Mouse (Mus musculus) heart, embryonic 13.5 days (tissue): ENCODE results near the gene Vars2. TPM values are rescaled to one million over a fixed set of nuclear protein-coding genes. Genes with fewer than 3 reads are reported as not detected.

ENCODE experiments used
- ATAC-seq: fragments of 200-750 bp; cut with Nextera tagmentation; 2 replicates; pipeline ENCODE4 v1.8.0; 2017; ENCODE audit warnings: moderate TSS enrichment; ENCODE audit not compliant: insufficient number of reproducible peaks, low FRiP score, low TSS enrichment; ENCODE audit errors: extremely low read depth
- H3K27ac ChIP-seq: fragments of 300-500 bp; sonication (generic); replicated peaks from 2 replicates; pipeline ENCODE4 v1.5.1; 2015; ENCODE audit warnings: moderate library complexity, mild to moderate bottlenecking, inconsistent platforms
- H3K27me3 ChIP-seq: fragments of 300-500 bp; sonication (generic); replicated peaks from 2 replicates; pipeline ENCODE4 v1.6.1; 2015; ENCODE audit warnings: mild to moderate bottlenecking, inconsistent platforms
- H3K36me3 ChIP-seq: fragments of 300-500 bp; sonication (generic); 2 replicates; pipeline ENCODE4 v1.6.1; 2015; ENCODE audit warnings: mild to moderate bottlenecking, inconsistent platforms
- H3K4me1 ChIP-seq: fragments of 300-500 bp; sonication (generic); 2 replicates; pipeline ENCODE4 v1.6.1; 2015; ENCODE audit warnings: inconsistent platforms
- H3K4me2 ChIP-seq: fragments of 300-500 bp; sonication (generic); 2 replicates; pipeline ENCODE4 v1.6.1; 2015; ENCODE audit warnings: inconsistent platforms, mild to moderate bottlenecking, moderate library complexity
- H3K4me3 ChIP-seq: fragments of 300-500 bp; sonication (generic); 2 replicates; pipeline ENCODE4 v1.5.1; 2015; ENCODE audit warnings: moderate library complexity, mild to moderate bottlenecking, inconsistent platforms
- H3K9ac ChIP-seq: fragments of 300-500 bp; sonication (generic); 2 replicates; pipeline ENCODE4 v1.6.1; 2015; ENCODE audit warnings: inconsistent platforms, mild to moderate bottlenecking, moderate library complexity
- H3K9me3 ChIP-seq: fragments of 300-500 bp; sonication (generic); 2 replicates; pipeline ENCODE4 v1.6.1; 2016; ENCODE audit warnings: inconsistent platforms
- WGBS: fragments of 180-500 bp; shearing (Covaris S2); methylation state at CpG from one replicate; pipeline ENCODE4 v1.1.7; 2015; ENCODE audit warnings: mixed read lengths; 5-methylcytosine and 5-hydroxymethylcytosine counted together
- polyA plus RNA-seq: library from polyadenylated mRNA; unstranded; fragments of >200 nt; fragmentation: Nextera tagmentation; extraction: Ambion mirVana; gene quantifications from 2 replicates; pipeline ENCODE4 v1.2.1, GENCODE M21; 2015

The Vars2 gene
- polyA plus RNA-seq, 1 experiment from 2014 or later = 12.2 TPM

- no peak within 1 kb of the TSS for H3K27ac ChIP-seq
- H3K27me3 ChIP-seq = 0 out of 2 replicates have a peak, but pooled peaks cover 1% of the 10 kb centered on the region
- no peak within 1 kb of the TSS for H3K4me2 ChIP-seq
- no peak within 1 kb of the TSS for H3K9ac ChIP-seq
- H3K4me1 ChIP-seq = no peaks in the 10 kb centered on the region
- H3K36me3 ChIP-seq = no peaks in the 10 kb centered on the region
- no peak for ATAC-seq
- 64% methylated on average over 7 of the region's 7 CpGs for WGBS
- no peak within 1 kb of the TSS for H3K4me3 ChIP-seq
- no peaks in the 10 kb centered on the region for H3K9me3 ChIP-seq
Measured at GRCm38 (mm10) chr17:35626537-35626936, 40.9 kb downstream of the Vars2 start, which contains the start of gene Gm9573. Gene Gm9573 (minus strand): TSS chr17:35626637.

DNA sequence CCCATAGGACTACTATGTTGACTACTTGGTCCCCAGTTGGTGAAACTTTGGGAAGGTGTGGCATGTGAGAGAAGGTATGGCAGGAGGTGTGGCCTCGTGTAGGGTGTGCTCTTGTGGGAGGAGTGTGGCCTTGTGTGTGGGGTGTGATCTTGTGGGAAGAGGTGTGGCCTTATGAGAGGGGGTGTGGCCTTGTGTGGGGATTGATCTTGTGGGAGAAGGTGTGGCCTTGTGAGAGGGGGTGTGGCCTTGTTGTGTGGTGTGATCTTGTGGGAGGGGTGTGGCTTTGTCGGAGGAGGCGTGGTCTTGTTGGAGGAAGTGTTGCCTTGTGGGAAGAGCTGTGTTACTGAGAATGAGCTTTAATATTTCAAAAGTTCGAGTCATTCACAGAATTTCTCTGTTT lies 50.3 kb downstream of the Vars2 start:
- no peaks in the 10 kb centered on the region for H3K4me1 ChIP-seq
- ATAC-seq = no peak
- H3K9ac ChIP-seq = no peak overlapping the region
- WGBS = 61% methylated on average over 4 of the region's 4 CpGs
- H3K36me3 ChIP-seq = no peaks in the 10 kb centered on the region
- peaks cover 14% of the 10 kb centered on the region; the same call in 1 of the 2 replicates for H3K27me3 ChIP-seq
- H3K4me3 ChIP-seq = no peak overlapping the region
- no peak overlapping the region for H3K27ac ChIP-seq
- no peak overlapping the region for H3K4me2 ChIP-seq
- no peaks in the 10 kb centered on the region for H3K9me3 ChIP-seq

Other genes with a start within 250 kb of the Vars2 start
- 0.23 and 0.61 TPM in 2 replicates for gene H2-Q6, start 242.7 kb downstream of the Vars2 start, polyA plus RNA-seq
- gene H2-Q7, start 228.4 kb downstream of the Vars2 start, polyA plus RNA-seq = 1.2 and 2.1 TPM in 2 replicates
- 1.4 and 5.2 TPM in 2 replicates for gene H2-Q10, start 197.5 kb downstream of the Vars2 start, polyA plus RNA-seq
- not detected in 2 replicates for gene Pou5f1, start 161.6 kb downstream of the Vars2 start, polyA plus RNA-seq
- 48.8 and 53.2 TPM in 2 replicates for gene Tcf19, start 150.8 kb downstream of the Vars2 start, polyA plus RNA-seq
- 12.3 and 14.6 TPM in 2 replicates for gene Cchcr1, start 150.5 kb downstream of the Vars2 start, polyA plus RNA-seq
- gene Psors1c2, start 134.4 kb downstream of the Vars2 start, polyA plus RNA-seq = 0.90 and 1.5 TPM in 2 replicates
- gene Cdsn, start 115.5 kb downstream of the Vars2 start, polyA plus RNA-seq = 0.39 and 0.42 TPM in 2 replicates
- not detected in 2 replicates for gene 2300002M23Rik, start 100.1 kb downstream of the Vars2 start, polyA plus RNA-seq
- 1.5 and 1.8 TPM in 2 replicates for gene Sfta2, start 66.0 kb downstream of the Vars2 start, polyA plus RNA-seq
- gene Gm9573, start 41.0 kb downstream of the Vars2 start, polyA plus RNA-seq = not detected in 2 replicates
- gene Mucl3, start 23.9 kb downstream of the Vars2 start, polyA plus RNA-seq = 0.36 and 0.39 TPM in 2 replicates
- gene Gtf2h4, start 6.1 kb upstream of the Vars2 start, polyA plus RNA-seq = 25.7 and 27.7 TPM in 2 replicates
- 122 and 130 TPM in 2 replicates for gene Ddr1, start 37.0 kb upstream of the Vars2 start, polyA plus RNA-seq
- gene Ier3, start 154.1 kb upstream of the Vars2 start, polyA plus RNA-seq = 41.7 and 49.9 TPM in 2 replicates
- gene Flot1, start 155.6 kb upstream of the Vars2 start, polyA plus RNA-seq = 81.1 and 99.0 TPM in 2 replicates
- 741 and 743 TPM in 2 replicates for gene Tubb5, start 170.7 kb upstream of the Vars2 start, polyA plus RNA-seq
- gene Mdc1, start 173.9 kb upstream of the Vars2 start, polyA plus RNA-seq = 17.7 and 18.4 TPM in 2 replicates
- gene Nrm, start 193.7 kb upstream of the Vars2 start, polyA plus RNA-seq = 43.5 and 50.5 TPM in 2 replicates
- 19.8 and 21.0 TPM in 2 replicates for gene Ppp1r18, start 198.0 kb upstream of the Vars2 start, polyA plus RNA-seq
- gene Dhx16, start 212.2 kb upstream of the Vars2 start, polyA plus RNA-seq = 22.8 and 27.7 TPM in 2 replicates
- gene 2310061I04Rik, start 229.8 kb upstream of the Vars2 start, polyA plus RNA-seq = 25.2 and 31.3 TPM in 2 replicates
- 53.8 and 55.3 TPM in 2 replicates for gene Atat1, start 242.5 kb upstream of the Vars2 start, polyA plus RNA-seq
- 67.8 and 75.9 TPM in 2 replicates for gene Mrps18b, start 248.8 kb upstream of the Vars2 start, polyA plus RNA-seq
- 24.6 and 26.3 TPM in 2 replicates for gene Ppp1r10, start 248.8 kb upstream of the Vars2 start, polyA plus RNA-seq